Mouse (Mus musculus) liver, adult 2 months (tissue): ENCODE results near the gene Ccdc88a.

Experiments
- CTCF ChIP-seq: fragments of 200-500 bp; IDR thresholded peaks from 2 replicates; pipeline ENCODE4 v1.5.1; 2011; ENCODE audit warnings: low read depth, low read length, control low read depth
- POLR2A ChIP-seq: fragments of 200-500 bp; IDR thresholded peaks from 2 replicates; pipeline ENCODE4 v1.6.1; 2011; ENCODE audit warnings: low read length, control low read depth; ENCODE audit not compliant: insufficient read depth; ENCODE audit errors: extremely low read depth

GRCm38 (mm10) chr11:29493135-29493534, 119.7 kb downstream of the Ccdc88a start:
- TF ChIP-seq CTCF (no peak), POLR2A (no peak)
